Mouse (Mus musculus) CH12.LX (cell line): ENCODE results near the gene Chmp4b.

Source experiments
- CTCF ChIP-seq, 2 experiments: IDR thresholded peaks in 1 of 2; conservative IDR thresholded peaks in 1 of 2; 2 replicates each; pipeline ENCODE4 v1.5.1; 2011 to 2012; ENCODE audit warnings: low read depth in 2 of 2, low read length in 2 of 2, improper control_type of control experiment in 1 of 2, inconsistent platforms in 1 of 2, mild to moderate bottlenecking in 1 of 2, moderate library complexity in 1 of 2
- EP300 ChIP-seq: IDR thresholded peaks from 2 replicates; pipeline ENCODE4 v1.6.1; 2011; ENCODE audit warnings: low read length, improper control_type of control experiment
- MAFK ChIP-seq: IDR thresholded peaks from 2 replicates; pipeline ENCODE4 v1.6.1; 2011; ENCODE audit warnings: low read length, improper control_type of control experiment; ENCODE audit not compliant: insufficient replicate concordance
- POLR2A ChIP-seq: IDR thresholded peaks from 2 replicates; pipeline ENCODE4 v1.6.1; 2011; ENCODE audit warnings: low read depth, mild to moderate bottlenecking, improper control_type of control experiment, low read length
- POLR2AphosphoS2 ChIP-seq: IDR thresholded peaks from 2 replicates; pipeline ENCODE4 v1.6.1; 2011; ENCODE audit warnings: low read depth, low read length, improper control_type of control experiment
- RAD21 ChIP-seq: IDR thresholded peaks from 2 replicates; pipeline ENCODE4 v1.6.1; 2011; ENCODE audit warnings: low read depth, mild to moderate bottlenecking, low read length, improper control_type of control experiment, moderate library complexity
- USF2 ChIP-seq: conservative IDR thresholded peaks from 2 replicates; pipeline ENCODE4 v1.6.1; 2011; ENCODE audit warnings: low read depth, low read length, improper control_type of control experiment

GRCm38 (mm10) chr2:154603007-154603637 lies 48.4 kb upstream of the Chmp4b start:
- TF ChIP-seq POLR2AphosphoS2 (no peak), MAFK (no peak), EP300 (no peak), CTCF (conservative IDR thresholded peaks at IDR 0.05 in 1 of 2, IDR thresholded peaks at IDR 0.05 in 1 of 2; ENCODE audit: low read depth in 2 of 2, low read length in 2 of 2) (no peak), RAD21 (no peak), POLR2A (no peak), USF2 (no peak)
